Mouse (Mus musculus): ENCODE results near the gene Cpm. TPM values are rescaled to one million over a fixed set of nuclear protein-coding genes. Genes with fewer than 3 reads are reported as not detected.
A peak's percentile ranks its signal among the peaks of the same experiment; 100 is the strongest.

Cpm gene
- polyA plus RNA-seq, 1 experiment from 2014 or later: 5.2 TPM

DNA sequence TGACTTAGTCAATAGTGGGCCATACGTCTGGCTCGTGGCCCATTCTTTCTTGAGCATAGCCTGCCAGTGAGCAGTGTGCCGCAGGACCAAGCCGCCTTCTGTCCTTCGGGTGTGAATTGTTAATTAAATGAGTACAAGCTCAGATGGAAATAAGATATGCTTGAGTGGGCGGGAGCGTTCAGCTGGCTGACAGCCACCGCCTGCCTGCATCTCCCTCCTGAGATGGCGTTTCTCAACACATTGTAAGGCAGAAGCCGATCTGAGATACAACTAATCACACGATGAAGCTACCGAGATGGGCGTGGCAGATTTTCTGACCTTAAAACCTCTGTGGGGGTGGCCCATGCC lies 17.8 kb downstream of the Cpm start:
- Histone ChIP-seq H3K9ac (no peak overlapping the region), H3K4me3 (replicated peaks) (no peak overlapping the region), H3K27me3 (no peaks in the 10 kb centered on the region), H3K4me1 (peaks cover 6% of the 10 kb centered on the region; the same call in 1 of the 2 replicates), H3K36me3 (replicated peaks) (no peaks in the 10 kb centered on the region), H3K9me3 (no peaks in the 10 kb centered on the region), H3K4me2 (no peak overlapping the region), H3K27ac (no peak overlapping the region)
- WGBS: 46% methylated on average over 13 of the region's 13 CpGs
- peak; percentile 65; the same call in 1 of the 2 replicates for ATAC-seq (ENCODE audit: low FRiP score)

GRCm38 (mm10) chr10:117647964-117648472 lies 18.7 kb downstream of the Cpm start:
- WGBS: 87% methylated on average over 2 of the region's 2 CpGs
- Histone ChIP-seq H3K4me1 (peaks cover 6% of the 10 kb centered on the region; the same call in 1 of the 2 replicates), H3K36me3 (replicated peaks) (no peaks in the 10 kb centered on the region), H3K9ac (no peak overlapping the region), H3K4me2 (no peak overlapping the region), H3K27me3 (no peaks in the 10 kb centered on the region), H3K4me3 (replicated peaks) (no peak overlapping the region), H3K27ac (no peak overlapping the region), H3K9me3 (no peaks in the 10 kb centered on the region)
- ATAC-seq (ENCODE audit: low FRiP score): no peak

DNA sequence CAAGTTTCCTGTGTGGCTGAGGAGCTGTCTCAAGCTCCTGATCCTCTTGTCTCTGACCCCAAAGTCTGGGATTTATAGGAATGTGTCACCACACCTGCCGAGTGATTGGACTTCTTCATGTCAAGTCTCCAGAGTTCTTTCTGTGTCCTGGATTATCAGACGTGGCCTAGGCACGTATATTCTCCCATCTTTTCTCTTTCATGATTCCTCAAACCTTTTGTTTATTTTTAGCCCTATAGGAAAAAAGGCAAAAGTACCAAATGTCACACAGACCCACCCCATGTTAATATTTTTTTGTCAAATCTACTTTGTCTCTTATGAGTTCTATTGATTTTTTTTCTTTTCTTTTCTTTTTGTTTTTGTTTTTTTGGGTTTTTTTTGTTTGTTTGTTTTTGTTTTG lies 19.3 kb downstream of the Cpm start:
- Histone ChIP-seq H3K27ac (no peak overlapping the region), H3K27me3 (no peaks in the 10 kb centered on the region), H3K36me3 (replicated peaks) (no peaks in the 10 kb centered on the region), H3K4me1 (peaks cover 6% of the 10 kb centered on the region; the same call in 1 of the 2 replicates), H3K4me3 (replicated peaks) (no peak overlapping the region), H3K9ac (no peak overlapping the region), H3K4me2 (no peak overlapping the region), H3K9me3 (no peaks in the 10 kb centered on the region)
- 87% methylated on average over 3 of the region's 3 CpGs for WGBS
- no peak for ATAC-seq (ENCODE audit: low FRiP score)

DNA sequence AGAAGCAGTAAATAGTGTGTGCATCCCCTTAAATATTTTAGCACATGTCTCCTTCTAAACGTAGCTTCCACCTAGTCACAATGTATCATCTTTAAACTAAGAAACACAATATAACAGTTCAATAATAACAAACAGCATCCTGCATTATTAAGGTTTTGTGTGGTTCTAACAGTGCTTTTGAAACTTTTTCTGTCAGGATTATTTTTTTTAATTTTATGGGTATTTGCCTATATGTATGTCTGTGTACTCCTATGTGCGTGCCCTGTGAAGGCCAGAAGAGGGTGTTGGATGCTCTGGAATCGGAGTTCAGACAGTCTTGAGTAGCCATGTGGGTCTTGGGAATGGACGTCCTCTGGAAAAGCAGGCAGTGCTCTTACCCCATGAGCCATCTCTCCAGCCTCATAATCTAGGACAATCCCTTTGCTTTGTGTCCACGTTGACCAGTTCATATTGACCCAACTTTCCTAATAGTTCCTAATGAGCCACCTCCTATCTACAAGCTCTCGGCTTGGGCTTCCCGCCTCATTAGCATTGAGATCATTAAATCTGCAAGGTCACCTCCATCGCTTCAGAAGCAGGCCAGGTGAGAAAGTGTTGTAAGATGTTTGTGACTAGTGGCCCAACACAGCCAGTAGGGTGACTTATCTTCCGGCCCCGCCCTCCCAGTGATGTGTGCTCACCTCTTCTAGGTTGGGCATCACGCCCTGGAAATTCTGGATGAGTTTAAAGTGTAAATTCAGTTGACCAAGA lies 20.2 kb downstream of the Cpm start:
- WGBS: 87% methylated on average over 11 of the region's 11 CpGs
- Histone ChIP-seq H3K27ac (no peak overlapping the region), H3K4me2 (no peak overlapping the region), H3K4me3 (replicated peaks) (no peak overlapping the region), H3K9ac (no peak overlapping the region), H3K4me1 (peaks cover 6% of the 10 kb centered on the region; the same call in 1 of the 2 replicates), H3K9me3 (no peaks in the 10 kb centered on the region), H3K27me3 (no peaks in the 10 kb centered on the region), H3K36me3 (replicated peaks) (no peaks in the 10 kb centered on the region)
- no peak for ATAC-seq (ENCODE audit: low FRiP score)

DNA sequence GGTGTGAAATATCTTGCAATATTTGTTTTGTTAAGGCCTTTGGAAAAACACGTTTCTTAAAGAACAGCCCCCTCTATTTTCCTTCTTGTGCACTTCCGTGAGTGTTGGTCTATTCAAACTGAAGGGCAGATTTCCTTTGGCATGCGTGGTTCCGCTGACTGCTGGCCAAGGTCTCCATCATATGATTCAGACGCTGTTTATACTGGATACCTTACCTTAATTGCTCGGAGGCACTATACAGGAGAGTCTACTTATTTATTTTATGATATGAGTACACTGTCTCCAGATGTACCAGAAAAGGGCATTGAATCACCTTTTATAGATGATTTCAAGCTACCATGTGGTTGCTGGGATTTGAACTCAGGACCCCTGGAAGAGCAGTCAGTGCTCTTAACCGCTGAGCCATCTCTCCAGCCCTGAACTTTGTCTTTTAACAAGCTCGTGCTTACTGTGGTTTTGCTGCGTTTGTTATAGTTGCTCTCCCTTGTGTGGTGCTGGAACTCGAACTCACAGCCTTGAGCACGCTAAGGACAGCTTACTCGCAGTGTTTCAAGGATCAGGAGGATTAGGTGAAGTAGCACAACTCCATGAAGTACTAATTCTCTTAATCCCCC lies 20.8 kb downstream of the Cpm start:
- Histone ChIP-seq H3K4me2 (no peak overlapping the region), H3K4me1 (peaks cover 6% of the 10 kb centered on the region; the same call in 1 of the 2 replicates), H3K9ac (no peak overlapping the region), H3K4me3 (replicated peaks) (no peak overlapping the region), H3K27me3 (no peaks in the 10 kb centered on the region), H3K36me3 (replicated peaks) (no peaks in the 10 kb centered on the region), H3K9me3 (no peaks in the 10 kb centered on the region), H3K27ac (no peak overlapping the region)
- 91% methylated on average over 12 of the region's 12 CpGs for WGBS
- ATAC-seq (ENCODE audit: low FRiP score): no peak

- no peak for ATAC-seq (ENCODE audit: low FRiP score)
- no peak overlapping the region for H3K9ac ChIP-seq
- peaks cover 6% of the 10 kb centered on the region; the same call in 1 of the 2 replicates for H3K4me1 ChIP-seq
- 89% methylated on average over 7 of the region's 7 CpGs for WGBS
- no peaks in the 10 kb centered on the region for H3K9me3 ChIP-seq
- no peak overlapping the region for H3K4me3 ChIP-seq (replicated peaks)
- H3K27me3 ChIP-seq: no peaks in the 10 kb centered on the region
- H3K27ac ChIP-seq: no peak overlapping the region
- H3K36me3 ChIP-seq (replicated peaks): no peaks in the 10 kb centered on the region
- H3K4me2 ChIP-seq: no peak overlapping the region
Measured at GRCm38 (mm10) chr10:117650725-117651124, 21.4 kb downstream of the Cpm start.

DNA sequence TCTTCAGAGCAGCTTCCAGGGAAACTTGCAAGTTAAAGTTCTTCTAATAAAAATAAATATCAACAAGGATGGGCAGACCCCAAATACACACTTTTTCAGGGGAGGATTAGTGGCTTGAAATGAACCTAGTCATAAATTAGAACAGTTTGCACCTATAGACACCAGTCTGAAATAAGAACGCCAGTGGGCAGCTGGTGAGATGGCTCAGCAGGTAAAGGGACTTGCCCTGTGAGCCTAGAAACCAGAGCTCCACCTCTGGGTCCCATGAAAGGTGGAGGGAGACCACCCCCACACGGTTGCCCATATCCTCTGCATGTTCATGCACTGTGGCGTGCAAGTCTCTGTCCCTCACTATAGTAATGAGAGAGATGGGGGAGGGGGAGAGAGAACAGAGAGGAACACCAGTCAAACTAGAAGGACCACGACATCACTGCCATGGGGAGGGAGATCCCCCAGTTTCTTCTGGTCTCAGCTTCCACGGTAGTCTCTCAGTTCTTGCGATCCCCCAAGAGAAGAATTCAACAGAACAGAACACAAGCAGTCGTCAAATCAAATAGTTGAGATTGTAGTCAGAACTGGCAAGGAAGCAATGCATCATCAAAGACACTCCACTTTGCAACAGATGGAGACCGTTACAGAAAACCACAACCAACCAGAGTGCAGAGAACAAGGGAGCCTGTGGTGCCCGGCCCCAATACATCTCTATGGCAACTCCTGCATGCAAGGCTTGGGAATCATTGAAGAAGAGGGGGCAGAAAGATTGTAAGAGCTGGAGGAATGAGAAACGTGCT lies 22.5 kb downstream of the Cpm start:
- Histone ChIP-seq H3K9ac (no peak overlapping the region), H3K9me3 (no peaks in the 10 kb centered on the region), H3K4me3 (replicated peaks) (no peak overlapping the region), H3K4me2 (no peak overlapping the region), H3K27me3 (no peaks in the 10 kb centered on the region), H3K36me3 (replicated peaks) (no peaks in the 10 kb centered on the region), H3K27ac (no peak overlapping the region), H3K4me1 (peaks cover 6% of the 10 kb centered on the region; the same call in 1 of the 2 replicates)
- no peak for ATAC-seq (ENCODE audit: low FRiP score)
- WGBS: 78% methylated on average over 10 of the region's 10 CpGs

- Histone ChIP-seq H3K4me3 (replicated peaks) (no peak overlapping the region), H3K36me3 (replicated peaks) (no peaks in the 10 kb centered on the region), H3K9me3 (no peaks in the 10 kb centered on the region), H3K9ac (no peak overlapping the region), H3K27me3 (no peaks in the 10 kb centered on the region), H3K4me2 (no peak overlapping the region), H3K27ac (no peak overlapping the region), H3K4me1 (peaks cover under 1% of the 10 kb centered on the region; the same call in 1 of the 2 replicates)
- no peak for ATAC-seq (ENCODE audit: low FRiP score)
- WGBS: 92% methylated on average over 4 of the region's 4 CpGs
Measured at GRCm38 (mm10) chr10:117652378-117652774, 23.1 kb downstream of the Cpm start.

GRCm38 (mm10) chr10:117652930-117653778 lies 23.9 kb downstream of the Cpm start:
- Histone ChIP-seq H3K4me1 (no peaks in the 10 kb centered on the region), H3K4me3 (replicated peaks) (no peak overlapping the region), H3K9me3 (no peaks in the 10 kb centered on the region), H3K27ac (no peak overlapping the region), H3K27me3 (no peaks in the 10 kb centered on the region), H3K36me3 (replicated peaks) (no peaks in the 10 kb centered on the region), H3K9ac (no peak overlapping the region), H3K4me2 (no peak overlapping the region)
- no peak for ATAC-seq (ENCODE audit: low FRiP score)
- WGBS: 85% methylated on average over 8 of the region's 8 CpGs

DNA sequence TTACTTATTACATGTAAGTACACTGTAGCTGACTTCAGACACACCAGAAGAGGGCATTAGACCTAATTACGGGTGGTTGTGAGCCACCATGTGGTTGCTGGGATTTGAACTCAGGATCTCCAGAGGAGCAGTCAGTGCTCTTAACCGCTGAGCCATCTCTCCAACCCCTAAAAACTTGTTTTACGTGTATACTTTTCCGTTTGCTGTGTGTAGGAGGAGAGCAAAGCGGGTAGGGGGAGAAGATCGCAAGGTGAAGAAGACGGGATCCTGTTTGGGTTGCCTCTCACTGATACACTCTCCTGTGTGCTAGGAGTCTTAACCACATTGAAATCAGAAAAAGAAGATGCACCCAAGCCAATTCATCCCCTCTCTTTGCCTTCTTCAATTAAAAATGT lies 24.5 kb downstream of the Cpm start:
- H3K27me3 ChIP-seq: no peaks in the 10 kb centered on the region
- H3K4me2 ChIP-seq: no peak overlapping the region
- no peak overlapping the region for H3K9ac ChIP-seq
- H3K4me3 ChIP-seq (replicated peaks): no peak overlapping the region
- WGBS: 91% methylated on average over 7 of the region's 7 CpGs
- H3K36me3 ChIP-seq (replicated peaks): no peaks in the 10 kb centered on the region
- H3K4me1 ChIP-seq: no peaks in the 10 kb centered on the region
- H3K9me3 ChIP-seq: no peaks in the 10 kb centered on the region
- no peak for ATAC-seq (ENCODE audit: low FRiP score)
- H3K27ac ChIP-seq: no peak overlapping the region

GRCm38 (mm10) chr10:117654576-117655123 lies 25.4 kb downstream of the Cpm start:
- H3K4me1 ChIP-seq: no peaks in the 10 kb centered on the region
- WGBS: 88% methylated on average over 3 of the region's 3 CpGs
- no peaks in the 10 kb centered on the region for H3K27me3 ChIP-seq
- no peak overlapping the region for H3K4me2 ChIP-seq
- ATAC-seq (ENCODE audit: low FRiP score): no peak
- H3K9ac ChIP-seq: no peak overlapping the region
- H3K27ac ChIP-seq: no peak overlapping the region
- no peaks in the 10 kb centered on the region for H3K9me3 ChIP-seq
- no peak overlapping the region for H3K4me3 ChIP-seq (replicated peaks)
- no peaks in the 10 kb centered on the region for H3K36me3 ChIP-seq (replicated peaks)

All from forebrain, embryonic 12.5 days (tissue).